ENCODE assay signal across 19 mouse cellular contexts in the genomic region with DNA sequence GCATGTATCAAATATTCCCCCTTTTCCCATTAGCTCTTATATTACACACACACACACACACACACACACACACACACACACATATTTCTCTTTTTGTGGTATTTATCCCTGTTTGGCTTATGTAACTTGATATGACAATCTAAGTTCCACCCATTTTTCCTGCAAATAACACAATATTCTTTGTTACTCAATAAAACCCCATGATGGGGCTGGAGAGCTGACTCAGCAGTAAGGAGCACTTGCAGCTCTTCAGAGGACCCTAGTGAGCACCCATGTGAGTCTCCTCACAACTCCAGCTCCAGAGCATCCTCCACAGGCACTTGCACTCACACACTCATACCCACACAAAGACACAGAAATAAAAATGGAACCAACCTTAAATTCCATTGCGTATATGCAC.
"Had no signal": no experiment of that assay in that cellular context is flagged by ENCODE, and none has a peak within 500 bp of the region (broad histone marks: within the 10 kb centered on the region; RNA-seq: fewer than 3 reads in every experiment).

No protein-coding gene starts in this region.

- DNase-seq: kidney, adult 11 months; kidney, adult 9 months; kidney, postnatal 36 days; layer of hippocampus, adult 9-11 months; liver; liver, embryonic 13.5 days; liver, postnatal 0 days; lung, postnatal 14 days; retina, postnatal 1 day; right cerebral cortex, postnatal 4 days; spleen, adult 18-20 months; thymus, adult 2 months; thymus, postnatal 25 days had no signal

- H3K27ac ChIP-seq: kidney, postnatal 0 days; limb, embryonic 12.5 days; liver, embryonic 13.5 days; lung, embryonic 15.5 days; macrophage; stomach, embryonic 15.5 days had no signal

- ATAC-seq: liver, postnatal 0 days had no signal

- H3K27me3 ChIP-seq: limb, embryonic 12.5 days; liver, embryonic 13.5 days; lung, embryonic 15.5 days; megakaryocyte, embryonic 14.5 days; stomach, embryonic 15.5 days had no signal

- H3K36me3 ChIP-seq: limb, embryonic 12.5 days; liver, embryonic 13.5 days; lung, embryonic 15.5 days; stomach, embryonic 15.5 days had no signal

- H3K9me3 ChIP-seq: limb, embryonic 12.5 days; liver, embryonic 13.5 days; lung, embryonic 15.5 days; megakaryocyte, embryonic 14.5 days; stomach, embryonic 15.5 days had no signal

- H3K4me2 ChIP-seq: limb, embryonic 12.5 days; liver, embryonic 13.5 days; lung, embryonic 15.5 days; stomach, embryonic 15.5 days had no signal

- H3K9ac ChIP-seq: limb, embryonic 12.5 days; liver, embryonic 13.5 days; liver, postnatal 0 days; lung, embryonic 15.5 days; stomach, embryonic 15.5 days had no signal

- H3K4me3 ChIP-seq: limb, embryonic 12.5 days; liver, embryonic 13.5 days; lung, embryonic 15.5 days; megakaryocyte, embryonic 14.5 days; stomach, embryonic 15.5 days had no signal

- H3K4me1 ChIP-seq: liver, embryonic 13.5 days; lung, embryonic 15.5 days; megakaryocyte, embryonic 14.5 days; stomach, embryonic 15.5 days had no signal
